Mouse (Mus musculus) MEL (cell line): ENCODE measurements at regions not wholly inside any gene's neighbourhood (a gene's known extent, or its start where the extent isn't known, plus 50 kb on each side); places are given as distances from the start of the nearest gene placed in this dataset.

ENCODE experiments used
- CHD2 ChIP-seq: IDR thresholded peaks from 2 replicates; pipeline ENCODE4 v1.6.1; 2011; ENCODE audit warnings: low read length, improper control_type of control experiment
- CTCF ChIP-seq, 3 experiments: IDR thresholded peaks in 2 of 3; conservative IDR thresholded peaks in 1 of 3; 2 replicates each; pipeline ENCODE4 v1.5.1; 2011 to 2012; ENCODE audit warnings: low read length in 3 of 3, low read depth in 2 of 3, mild to moderate bottlenecking in 2 of 3, improper control_type of control experiment in 1 of 3, inconsistent platforms in 1 of 3, mixed read lengths in 1 of 3, moderate library complexity in 1 of 3; ENCODE audit not compliant: control insufficient read depth in 1 of 3, insufficient read depth in 1 of 3, poor library complexity in 1 of 3, severe bottlenecking in 1 of 3
- EP300 ChIP-seq, 2 experiments: IDR thresholded peaks; 2 replicates each; pipeline ENCODE4 v1.6.1; 2011; ENCODE audit warnings: improper control_type of control experiment in 2 of 2, low read length in 2 of 2, low read depth in 1 of 2, mild to moderate bottlenecking in 1 of 2
- ETS1 ChIP-seq: IDR thresholded peaks from 2 replicates; pipeline ENCODE4 v1.6.1; 2012; ENCODE audit warnings: low read depth, mild to moderate bottlenecking, inconsistent platforms, low read length, improper control_type of control experiment, moderate library complexity
- GATA1 ChIP-seq: IDR thresholded peaks from 2 replicates; pipeline ENCODE4 v1.6.1; 2011; ENCODE audit warnings: low read depth, low read length, improper control_type of control experiment
- HCFC1 ChIP-seq: IDR thresholded peaks from 2 replicates; pipeline ENCODE4 v1.6.1; 2012; ENCODE audit warnings: low read depth, mild to moderate bottlenecking, inconsistent platforms, low read length, improper control_type of control experiment, moderate library complexity
- KAT2A ChIP-seq: conservative IDR thresholded peaks from 2 replicates; pipeline ENCODE4 v1.6.1; 2012; ENCODE audit warnings: low read depth, low read length, improper control_type of control experiment, inconsistent platforms
- MAX ChIP-seq: IDR thresholded peaks from 2 replicates; pipeline ENCODE4 v1.6.1; 2011; ENCODE audit warnings: low read length, improper control_type of control experiment
- POLR2A ChIP-seq, 2 experiments: IDR thresholded peaks; 2 replicates each; pipeline ENCODE4 v1.6.1; 2011 to 2012; ENCODE audit warnings: low read length in 2 of 2, mild to moderate bottlenecking in 2 of 2, control low read depth in 1 of 2, improper control_type of control experiment in 1 of 2, low read depth in 1 of 2, moderate library complexity in 1 of 2; ENCODE audit not compliant: control insufficient read depth in 1 of 2, insufficient read depth in 1 of 2, poor library complexity in 1 of 2
- POLR2AphosphoS2 ChIP-seq: IDR thresholded peaks from 2 replicates; pipeline ENCODE4 v1.6.1; 2011; ENCODE audit warnings: low read length, improper control_type of control experiment
- TBP ChIP-seq: IDR thresholded peaks from 2 replicates; pipeline ENCODE4 v1.8.0; 2011; ENCODE audit warnings: low read depth, low read length, improper control_type of control experiment
- USF1 ChIP-seq: IDR thresholded peaks from 2 replicates; pipeline ENCODE4 v1.6.1; 2014; ENCODE audit warnings: low read depth, mild to moderate bottlenecking, inconsistent platforms, low read length, improper control_type of control experiment, moderate library complexity
- ZC3H11A ChIP-seq: IDR thresholded peaks from 2 replicates; pipeline ENCODE4 v1.6.1; 2012; ENCODE audit warnings: low read depth, mild to moderate bottlenecking, inconsistent platforms, low read length, improper control_type of control experiment
- ZNF384 ChIP-seq: IDR thresholded peaks from 2 replicates; pipeline ENCODE4 v1.6.1; 2012; ENCODE audit warnings: low read depth, mild to moderate bottlenecking, inconsistent platforms, low read length, improper control_type of control experiment

- TF ChIP-seq POLR2AphosphoS2 (no peak), POLR2A (IDR thresholded peaks at IDR 0.05; ENCODE audit: control insufficient read depth in 1 of 2, insufficient read depth in 1 of 2, low read depth in 1 of 2, low read length in 2 of 2, poor library complexity in 1 of 2) (no peak), ZC3H11A (no peak), ZNF384 (no peak), CTCF (IDR thresholded peaks at IDR 0.05 in 2 of 3, conservative IDR thresholded peaks at IDR 0.05 in 1 of 3; ENCODE audit: control insufficient read depth in 1 of 3, insufficient read depth in 1 of 3, low read depth in 2 of 3, low read length in 3 of 3, poor library complexity in 1 of 3, severe bottlenecking in 1 of 3) (no peak), GATA1 (no peak), MAX (no peak), HCFC1 (no peak), KAT2A (no peak), USF1 (no peak), CHD2 (no peak), ETS1 (no peak), EP300 (IDR thresholded peaks at IDR 0.05; ENCODE audit: low read depth in 1 of 2, low read length in 2 of 2) (no peak), TBP (no peak)
Measured at GRCm38 (mm10) chr9:11982102-11982882, 1077.7 kb upstream of the Cntn5 start.
